Mouse (Mus musculus) hindbrain, postnatal 0 days (tissue): ENCODE measurements around the gene Ddx11. TPM values are rescaled to one million over a fixed set of nuclear protein-coding genes. Genes with fewer than 3 reads are reported as not detected.

Experiments
- ATAC-seq: fragments of 200-750 bp; cut with Nextera tagmentation; 2 replicates; pipeline ENCODE4 v1.8.0; 2017; ENCODE audit warnings: mild to moderate bottlenecking, moderate TSS enrichment, moderate library complexity
- DNase-seq: peaks from one replicate; pipeline ENCODE4 v3.0.0-alpha.2; 2015; ENCODE audit warnings: low spot score
- H3K27ac ChIP-seq: fragments of 300-500 bp; sonication (generic); 2 replicates; pipeline ENCODE4 v1.5.1; 2014; ENCODE audit warnings: mild to moderate bottlenecking
- H3K27me3 ChIP-seq: fragments of 300-500 bp; sonication (generic); 2 replicates; pipeline ENCODE4 v1.6.1; 2014; ENCODE audit warnings: low read length, mixed read lengths; ENCODE audit not compliant: insufficient read depth
- H3K36me3 ChIP-seq: fragments of 300-500 bp; sonication (generic); 2 replicates; pipeline ENCODE4 v1.6.1; 2014; ENCODE audit warnings: low read length, mixed read lengths; ENCODE audit not compliant: insufficient read depth
- H3K4me1 ChIP-seq: fragments of 300-500 bp; sonication (generic); 2 replicates; pipeline ENCODE4 v1.6.1; 2014; ENCODE audit warnings: antibody characterized with exemption, low read length, mixed read lengths; ENCODE audit not compliant: insufficient read depth
- H3K4me2 ChIP-seq: fragments of 300-500 bp; sonication (generic); 2 replicates; pipeline ENCODE4 v1.6.1; 2014; ENCODE audit warnings: low read depth, mild to moderate bottlenecking, low read length, moderate library complexity, mixed read lengths
- H3K4me3 ChIP-seq: fragments of 300-500 bp; sonication (generic); 2 replicates; pipeline ENCODE4 v1.5.1; 2014; ENCODE audit warnings: low read length
- H3K9ac ChIP-seq: fragments of 300-500 bp; sonication (generic); replicated peaks from 2 replicates; pipeline ENCODE4 v1.6.1; 2014; ENCODE audit warnings: mild to moderate bottlenecking, low read length, moderate library complexity, mixed read lengths
- H3K9me3 ChIP-seq: fragments of 300-500 bp; sonication (generic); 2 replicates; pipeline ENCODE4 v1.6.1; 2016; ENCODE audit warnings: low read length, mixed read lengths
- CTCF ChIP-seq: IDR thresholded peaks from 2 replicates; pipeline ENCODE4 v1.5.1; 2016; ENCODE audit warnings: antibody characterized with exemption, control low read depth, low read depth
- WGBS: fragments of 180-500 bp; shearing (Covaris S2); extraction: QIAGEN DNeasy Blood & Tissue Kit; methylation state at CpG from one replicate; pipeline ENCODE4 v1.1.7; 2014; 5-methylcytosine and 5-hydroxymethylcytosine counted together
- polyA plus RNA-seq: library from polyadenylated mRNA; unstranded; fragments of >200 nt; fragmentation: Nextera tagmentation; extraction: Ambion mirVana; gene quantifications from 2 replicates; pipeline ENCODE4 v1.2.1, GENCODE M21; 2015
- total RNA-seq: library from RNA; depleted of rRNA; stranded (reverse); fragments of >200 nt; gene quantifications from 2 replicates; pipeline ENCODE4 v1.2.3, GENCODE M21; 2014

The Ddx11 gene
- total and polyA plus RNA-seq, 2 experiments from 2014 or later, result 4.0 to 12.4 TPM

DNA sequence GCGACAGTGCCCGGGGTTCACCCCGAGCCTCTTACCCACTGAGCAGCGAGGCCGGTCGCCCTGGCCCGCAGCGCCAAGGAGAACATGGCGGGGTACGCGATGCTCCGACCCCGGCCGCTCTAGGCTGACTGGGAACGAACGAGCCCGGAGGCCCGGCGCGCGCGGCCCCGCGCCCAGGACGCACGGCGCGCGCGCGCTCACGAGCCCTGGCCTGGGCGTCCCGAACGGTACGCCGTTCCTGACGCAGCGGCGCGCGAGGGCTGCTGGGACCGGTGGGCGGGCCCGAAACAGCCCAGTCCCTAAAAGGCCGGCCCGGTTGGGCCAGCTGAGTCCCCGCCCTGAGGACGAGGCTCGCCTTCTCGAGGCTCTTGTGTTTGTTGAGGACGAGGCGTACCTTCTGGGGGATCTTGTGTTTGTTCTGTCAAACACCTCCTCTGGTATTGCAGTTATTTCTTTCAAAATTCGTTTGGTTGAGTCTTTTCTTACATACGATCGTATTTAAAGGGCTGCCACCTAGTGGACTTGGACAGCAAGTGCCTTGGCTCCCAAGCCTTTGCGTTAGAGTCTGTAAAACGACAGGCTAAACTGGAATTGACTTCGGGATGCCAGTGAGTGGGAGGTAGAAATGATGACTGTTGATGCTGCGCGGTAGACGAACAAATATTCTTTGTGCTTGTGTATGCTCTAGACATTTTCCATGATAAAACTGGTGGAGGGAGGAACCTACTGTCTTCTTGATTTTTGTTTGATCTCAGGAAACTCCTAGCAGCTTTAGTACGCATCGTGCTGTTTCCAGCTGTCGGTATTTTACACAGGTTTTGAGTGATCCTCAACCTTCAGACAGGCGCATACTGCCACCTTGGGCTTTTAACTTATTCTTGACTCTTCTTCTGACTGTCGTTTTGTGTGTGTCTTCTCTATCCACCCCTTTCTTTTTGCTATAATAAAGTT, 21.7 kb upstream of the Ddx11 start, which contains the start of gene Ndufv2:
TSS of gene Ndufv2 (minus strand) at position 180 of the 951 bp plus-strand sequence.
- Histone ChIP-seq H3K36me3 (no peaks in the 10 kb centered on the region), H3K4me1 (peaks cover 10% of the 10 kb centered on the region), H3K27ac (peak within 1 kb of the TSS; percentile 98), H3K9me3 (no peaks in the 10 kb centered on the region), H3K4me2 (peak within 1 kb of the TSS; percentile 84), H3K27me3 (no peaks in the 10 kb centered on the region), H3K4me3 (peak within 1 kb of the TSS; percentile 99), H3K9ac (peak within 1 kb of the TSS; percentile 95)
- DNase-seq (peak; percentile 100), ATAC-seq (peak; percentile 99)
- WGBS, result under 1% methylated on average over 67 of the region's 67 CpGs
- TF ChIP-seq CTCF, result peak; percentile 84

GRCm38 (mm10) chr17:66104076-66104475, 19.2 kb upstream of the Ddx11 start:
- DNase-seq, result no peak
- ATAC-seq, result no peak
- H3K9me3 ChIP-seq, result no peaks in the 10 kb centered on the region
- no peak overlapping the region for H3K9ac ChIP-seq
- WGBS, result 86% methylated on average over 7 of the region's 7 CpGs
- H3K27me3 ChIP-seq, result no peaks in the 10 kb centered on the region
- H3K36me3 ChIP-seq, result no peaks in the 10 kb centered on the region
- peaks cover 10% of the 10 kb centered on the region for H3K4me1 ChIP-seq
- no peak overlapping the region for H3K4me2 ChIP-seq
- H3K4me3 ChIP-seq, result no peak overlapping the region
- no peak for TF ChIP-seq CTCF
- no peak overlapping the region for H3K27ac ChIP-seq

GRCm38 (mm10) chr17:66106601-66107267, 16.6 kb upstream of the Ddx11 start:
- ATAC-seq (no peak; the same call in 1 of the 2 replicates), DNase-seq (peak; percentile 85)
- no peaks in the 10 kb centered on the region for H3K4me1 ChIP-seq
- 60% methylated on average over 10 of the region's 10 CpGs for WGBS
- H3K27ac ChIP-seq, result no peak overlapping the region
- no peak overlapping the region for H3K4me3 ChIP-seq
- H3K4me2 ChIP-seq, result no peak overlapping the region
- H3K9ac ChIP-seq, result no peak overlapping the region
- H3K36me3 ChIP-seq, result no peaks in the 10 kb centered on the region
- H3K27me3 ChIP-seq, result no peaks in the 10 kb centered on the region
- peak; percentile 85 for TF ChIP-seq CTCF
- H3K9me3 ChIP-seq, result no peaks in the 10 kb centered on the region

DNA sequence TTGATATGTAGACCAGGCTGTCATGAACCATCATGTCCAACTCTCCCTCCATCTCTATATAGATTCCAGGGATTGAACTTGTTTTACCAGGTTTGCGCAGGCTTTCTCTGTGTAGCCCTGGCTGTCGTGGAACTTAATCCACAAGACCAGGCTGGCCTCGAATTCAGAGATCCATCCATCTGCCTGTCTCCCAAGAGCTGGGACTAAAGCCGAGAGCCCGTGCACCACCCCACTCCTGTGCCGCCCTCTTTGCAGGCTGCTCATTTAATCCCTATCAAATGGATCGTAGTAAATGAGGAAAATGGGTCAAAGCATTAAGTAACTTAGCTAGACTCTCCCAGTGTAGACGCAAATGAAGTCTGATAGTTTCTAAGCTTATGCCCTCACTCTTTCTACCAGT, 15.9 kb upstream of the Ddx11 start:
- H3K4me2 ChIP-seq, result no peak overlapping the region
- no peak for TF ChIP-seq CTCF
- 71% methylated on average over 8 of the region's 8 CpGs for WGBS
- no peak overlapping the region for H3K4me3 ChIP-seq
- H3K9me3 ChIP-seq, result no peaks in the 10 kb centered on the region
- H3K4me1 ChIP-seq, result peaks cover 5% of the 10 kb centered on the region
- no peaks in the 10 kb centered on the region for H3K27me3 ChIP-seq
- H3K27ac ChIP-seq, result no peak overlapping the region
- DNase-seq, result no peak
- H3K9ac ChIP-seq, result no peak overlapping the region
- ATAC-seq, result no peak
- H3K36me3 ChIP-seq, result no peaks in the 10 kb centered on the region

GRCm38 (mm10) chr17:66108198-66108597, 15.1 kb upstream of the Ddx11 start:
- TF ChIP-seq CTCF, result no peak
- Histone ChIP-seq H3K4me1 (peaks cover 6% of the 10 kb centered on the region), H3K4me2 (no peak overlapping the region), H3K27ac (no peak overlapping the region), H3K9ac (no peak overlapping the region), H3K36me3 (no peaks in the 10 kb centered on the region), H3K4me3 (no peak overlapping the region), H3K27me3 (no peaks in the 10 kb centered on the region), H3K9me3 (no peaks in the 10 kb centered on the region)
- ATAC-seq, result no peak
- WGBS, result 80% methylated on average over 4 of the region's 4 CpGs
- no peak for DNase-seq

DNA sequence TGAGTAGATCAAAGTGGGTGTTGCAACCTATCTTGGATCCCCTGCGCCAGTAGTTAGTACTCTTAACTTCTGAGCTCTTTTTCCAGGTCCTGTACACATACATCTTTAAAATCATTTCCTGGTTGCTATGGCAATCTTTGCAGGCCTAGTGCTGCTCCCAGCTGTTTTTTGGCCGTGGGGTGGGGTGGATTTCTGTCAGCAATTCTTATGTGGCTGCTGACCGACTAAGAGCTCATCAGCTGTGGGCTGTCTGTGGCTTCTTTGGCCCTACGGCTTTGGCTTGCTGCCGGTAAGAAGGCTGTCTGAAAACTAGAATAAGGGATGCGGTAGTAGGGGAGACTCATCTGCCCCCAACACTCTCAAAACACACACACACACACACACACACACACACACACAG, 12.6 kb upstream of the Ddx11 start:
- Histone ChIP-seq H3K4me2 (peak overlapping the region; percentile 62), H3K9ac (peak overlapping the region; percentile 77; the same call in 1 of the 2 replicates), H3K27ac (no peak overlapping the region), H3K36me3 (peaks cover 20% of the 10 kb centered on the region), H3K4me1 (peaks cover 6% of the 10 kb centered on the region), H3K4me3 (peak overlapping the region; percentile 88), H3K27me3 (no peaks in the 10 kb centered on the region), H3K9me3 (no peaks in the 10 kb centered on the region)
- DNase-seq, result no peak
- WGBS, result 43% methylated on average over 6 of the region's 6 CpGs
- TF ChIP-seq CTCF, result no peak
- peak; percentile 10 for ATAC-seq
